Mouse (Mus musculus) adrenal gland, postnatal 10 days (tissue): ENCODE measurements at regions not wholly inside any gene's neighbourhood (a gene's known extent, or its start where the extent isn't known, plus 50 kb on each side); places are given as distances from the start of the nearest gene placed in this dataset.
A peak's percentile ranks its signal among the peaks of the same experiment; 100 is the strongest.

ENCODE experiments used
- DNase-seq: peaks from one replicate; pipeline ENCODE4 v3.0.0; 2021; ENCODE audit warnings: mixed read lengths

GRCm38 (mm10) chr6:117000951-117001725 is 167.2 kb upstream of the Cxcl12 start:
- DNase-seq = no peak

GRCm38 (mm10) chr6:117012621-117013020 is 155.7 kb upstream of the Cxcl12 start:
- DNase-seq = no peak

- DNase-seq = no peak
Measured at GRCm38 (mm10) chr6:117015461-117015860, 152.9 kb upstream of the Cxcl12 start.

GRCm38 (mm10) chr6:117021851-117022250 is 146.5 kb upstream of the Cxcl12 start:
- DNase-seq = no peak

GRCm38 (mm10) chr6:117032042-117032746 is 136.1 kb upstream of the Cxcl12 start:
- DNase-seq = no peak

- DNase-seq = no peak
Measured at GRCm38 (mm10) chr6:117043744-117044143, 124.6 kb upstream of the Cxcl12 start.

- no peak for DNase-seq
Measured at GRCm38 (mm10) chr6:117049459-117050010, 118.8 kb upstream of the Cxcl12 start.

GRCm38 (mm10) chr6:117060688-117061087 is 107.6 kb upstream of the Cxcl12 start:
- DNase-seq = peak; percentile 68

- DNase-seq = no peak
Measured at GRCm38 (mm10) chr6:117067541-117068305, 100.6 kb upstream of the Cxcl12 start.

GRCm38 (mm10) chr6:117071311-117071710 is 97.0 kb upstream of the Cxcl12 start:
- no peak for DNase-seq

GRCm38 (mm10) chr6:117071857-117072256 is 96.5 kb upstream of the Cxcl12 start:
- DNase-seq = no peak

- DNase-seq = no peak
Measured at GRCm38 (mm10) chr6:117079500-117079899, 88.8 kb upstream of the Cxcl12 start.

- no peak for DNase-seq
Measured at GRCm38 (mm10) chr6:117080973-117081372, 87.4 kb upstream of the Cxcl12 start.

- no peak for DNase-seq
Measured at GRCm38 (mm10) chr6:117084211-117084610, 84.1 kb upstream of the Cxcl12 start.

GRCm38 (mm10) chr6:117084833-117085500 is 83.4 kb upstream of the Cxcl12 start:
- DNase-seq = no peak

GRCm38 (mm10) chr6:117094742-117095141 is 73.6 kb upstream of the Cxcl12 start:
- DNase-seq = no peak

- DNase-seq = no peak
Measured at GRCm38 (mm10) chr6:117099871-117100270, 68.5 kb upstream of the Cxcl12 start.

GRCm38 (mm10) chr6:117102693-117103092 is 65.6 kb upstream of the Cxcl12 start:
- no peak for DNase-seq

GRCm38 (mm10) chr6:117104047-117104446 is 64.3 kb upstream of the Cxcl12 start:
- DNase-seq = no peak

- DNase-seq = no peak
Measured at GRCm38 (mm10) chr6:117104463-117104862, 63.9 kb upstream of the Cxcl12 start.

- DNase-seq = no peak
Measured at GRCm38 (mm10) chr6:117105182-117105589, 63.1 kb upstream of the Cxcl12 start.

- no peak for DNase-seq
Measured at GRCm38 (mm10) chr6:117110291-117110690, 58.0 kb upstream of the Cxcl12 start.
